Mouse (Mus musculus) spleen, embryonic (tissue): ENCODE measurements around the gene Ppp1r14d.

ENCODE experiments used
- CTCF ChIA-PET: fragments of 350-600 bp; sonication (Branson Sonifier 250); formaldehyde crosslinking; loops from one replicate; lab custom pipeline; 2022; lab: Charles Lee

Ppp1r14d gene

DNA sequence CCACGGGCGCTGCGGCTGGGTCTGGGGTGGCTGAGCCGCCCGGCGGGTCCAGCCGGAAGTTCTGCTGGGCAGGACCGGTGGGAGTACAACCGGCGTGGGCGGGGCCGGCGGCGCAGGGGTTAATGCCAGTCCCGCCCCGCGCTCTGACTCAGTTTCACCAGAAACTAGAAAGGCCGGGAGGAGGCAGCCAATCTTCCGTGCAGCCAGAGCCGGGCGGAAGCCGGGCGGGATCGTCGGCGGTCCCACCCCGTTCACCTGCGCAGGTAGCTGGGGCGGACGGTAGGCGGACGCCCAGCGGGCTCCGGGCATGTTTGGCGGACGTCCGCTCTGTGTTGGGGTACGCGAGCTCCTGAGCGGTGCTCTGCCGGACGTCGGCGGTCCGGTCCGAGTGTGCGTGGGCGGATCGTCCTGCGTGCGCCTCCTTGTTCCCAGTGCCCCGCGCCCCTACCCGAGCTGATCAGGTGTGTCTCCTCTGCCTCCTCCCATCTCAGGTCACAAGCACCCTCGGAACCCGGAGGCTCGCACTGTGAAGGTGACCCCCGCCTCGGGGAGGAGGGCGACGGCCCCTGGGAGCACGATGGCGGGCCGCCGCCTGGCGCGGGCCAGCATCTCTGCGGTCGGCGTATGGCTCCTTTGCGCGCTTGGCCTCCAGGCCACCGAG is 7.6 kb upstream of the Ppp1r14d start, which contains the start of gene Spint1:
Gene Spint1 (plus strand): TSS at position 153 of the 661 bp plus-strand sequence.
- CTCF ChIA-PET, result no interaction called here

DNA sequence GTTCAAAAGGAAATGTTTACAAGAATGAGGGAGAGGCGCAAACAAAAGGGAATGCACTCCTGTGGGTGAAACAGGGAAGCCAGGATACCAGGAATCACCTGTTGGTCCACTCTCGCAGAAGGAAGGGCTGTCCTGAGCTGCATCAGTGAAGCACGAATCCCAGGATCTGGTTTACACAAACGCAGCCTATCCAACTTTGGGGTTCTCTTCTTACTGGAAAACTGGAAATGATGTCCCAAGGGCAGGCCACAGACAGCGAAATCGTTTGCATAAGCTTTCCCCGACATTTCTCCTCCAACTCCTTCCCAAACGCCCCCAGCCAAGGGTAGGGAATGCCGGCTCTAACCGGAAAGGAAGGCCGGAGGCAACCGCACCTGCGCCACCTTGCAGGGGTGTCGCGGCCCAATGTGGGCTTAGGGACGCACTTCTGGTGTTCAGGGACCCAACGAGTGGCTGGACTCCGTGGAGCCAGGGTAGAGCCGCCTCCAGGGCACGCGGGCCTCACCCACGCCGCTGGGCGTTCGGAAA is 7.0 kb upstream of the Ppp1r14d start:
- CTCF ChIA-PET, result no interaction called here

GRCm38 (mm10) chr2:119209176-119209507 is 20.6 kb downstream of the Ppp1r14d start:
- CTCF ChIA-PET, result no interaction called here

- CTCF ChIA-PET, result no interaction called here
Observed at GRCm38 (mm10) chr2:119208344-119209175, 21.1 kb downstream of the Ppp1r14d start, which contains the start of the genes Zfyve19 and Dnajc17. TSS of gene Zfyve19 (plus strand) at chr2:119208617. TSS of gene Dnajc17 (minus strand) at chr2:119208795.

- CTCF ChIA-PET, result interaction anchor here (0.8 kb wide), 1 partner anchor 162 kb away, joined by 13 read pairs; no protein-coding TSS in a partner anchor
Observed at GRCm38 (mm10) chr2:119207961-119208343, 21.8 kb downstream of the Ppp1r14d start.

GRCm38 (mm10) chr2:119203871-119204460 is 25.7 kb downstream of the Ppp1r14d start:
- CTCF ChIA-PET, result no interaction called here

DNA sequence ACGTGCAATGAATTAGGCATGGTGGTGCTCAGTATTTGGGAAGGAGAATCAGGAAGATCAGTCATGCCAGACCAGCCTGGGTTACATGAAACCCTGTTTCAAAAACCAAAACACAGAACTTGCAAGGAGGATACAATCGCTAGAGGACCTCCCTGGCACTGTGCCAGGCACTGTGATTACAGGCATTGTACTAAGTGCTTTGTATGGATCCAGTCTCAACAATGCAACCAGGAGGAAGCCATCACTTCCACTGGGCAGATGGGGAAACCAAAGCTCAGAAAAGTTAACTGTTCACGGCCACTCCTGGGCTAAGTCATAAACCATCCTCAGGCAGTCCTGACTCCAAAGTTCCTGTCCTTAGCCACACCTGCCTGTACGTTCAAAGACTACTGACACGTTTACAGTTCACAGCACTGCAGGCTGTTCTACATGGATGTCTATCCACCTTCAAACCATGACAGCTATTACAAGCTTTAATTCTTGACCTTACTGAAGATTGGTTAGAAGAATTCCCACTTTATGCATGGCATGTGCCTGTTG is 26.7 kb downstream of the Ppp1r14d start:
- CTCF ChIA-PET, result interaction anchor here (0.6 kb wide), 1 partner anchor 254 kb away, joined by 3 read pairs; no protein-coding TSS in a partner anchor

DNA sequence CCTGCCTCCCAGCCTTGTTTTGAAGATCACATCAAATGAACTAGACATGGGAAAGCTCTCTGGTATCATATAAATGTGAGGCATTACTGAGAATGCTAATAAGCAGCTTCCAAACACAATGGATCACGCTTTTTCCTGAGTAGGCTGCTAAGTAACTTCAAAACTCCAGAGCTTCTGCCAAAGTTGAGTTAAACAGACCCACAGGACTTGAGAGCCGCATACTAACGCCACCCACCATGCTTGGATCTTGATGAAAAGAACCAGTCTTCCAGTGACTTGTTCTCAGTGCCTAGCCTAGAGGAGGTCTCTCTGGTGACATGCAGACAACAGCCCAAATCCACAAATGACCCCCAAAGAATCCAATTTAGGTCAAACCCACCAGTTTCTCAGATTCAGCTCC is 30.8 kb downstream of the Ppp1r14d start:
- CTCF ChIA-PET, result no interaction called here

DNA sequence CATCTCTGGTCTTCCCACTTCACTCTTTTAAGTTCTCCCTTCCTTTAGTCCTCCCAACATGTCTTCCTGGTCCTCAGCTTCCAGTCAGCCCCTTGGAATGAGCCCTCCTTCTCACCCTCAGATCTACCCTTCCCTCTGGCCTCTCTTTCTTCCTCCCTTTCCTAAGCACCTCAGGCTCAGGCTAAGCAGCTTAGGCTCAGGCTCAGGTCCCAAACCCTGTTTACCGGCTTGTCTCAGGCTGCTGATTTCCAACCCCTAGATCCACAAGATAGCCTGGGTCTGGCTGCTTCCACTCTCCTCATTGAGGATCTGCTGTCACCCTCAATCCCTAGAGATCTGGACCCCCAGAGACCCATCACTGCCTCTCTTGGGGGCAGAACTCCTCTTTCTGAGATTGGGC is 31.7 kb downstream of the Ppp1r14d start:
- CTCF ChIA-PET, result no interaction called here

DNA sequence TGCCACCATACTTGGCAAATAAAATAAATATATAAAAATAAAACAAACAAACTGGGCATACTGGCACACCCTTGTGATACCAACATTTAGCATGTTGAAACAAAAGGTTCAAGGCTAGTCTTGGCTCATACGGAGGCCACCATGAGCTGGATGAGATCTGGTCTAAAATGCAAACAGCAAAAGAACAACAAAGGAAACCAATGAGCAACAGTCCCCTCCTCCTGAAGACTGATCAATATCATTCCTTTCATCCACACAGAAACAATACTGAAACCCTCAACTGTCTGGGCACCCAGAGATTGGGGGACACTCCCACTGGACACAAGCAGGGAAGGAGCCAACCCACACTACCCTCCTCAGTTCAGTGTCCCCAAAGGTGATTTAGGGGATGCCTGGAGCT is 32.2 kb downstream of the Ppp1r14d start:
- CTCF ChIA-PET, result interaction anchor here (0.6 kb wide), 1 partner anchor 9 kb away, joined by 3 read pairs; no protein-coding TSS in a partner anchor

- CTCF ChIA-PET, result no interaction called here
Observed at GRCm38 (mm10) chr2:119196316-119197108, 33.2 kb downstream of the Ppp1r14d start.

- CTCF ChIA-PET, result no interaction called here
Observed at GRCm38 (mm10) chr2:119194140-119194539, 35.6 kb downstream of the Ppp1r14d start.

DNA sequence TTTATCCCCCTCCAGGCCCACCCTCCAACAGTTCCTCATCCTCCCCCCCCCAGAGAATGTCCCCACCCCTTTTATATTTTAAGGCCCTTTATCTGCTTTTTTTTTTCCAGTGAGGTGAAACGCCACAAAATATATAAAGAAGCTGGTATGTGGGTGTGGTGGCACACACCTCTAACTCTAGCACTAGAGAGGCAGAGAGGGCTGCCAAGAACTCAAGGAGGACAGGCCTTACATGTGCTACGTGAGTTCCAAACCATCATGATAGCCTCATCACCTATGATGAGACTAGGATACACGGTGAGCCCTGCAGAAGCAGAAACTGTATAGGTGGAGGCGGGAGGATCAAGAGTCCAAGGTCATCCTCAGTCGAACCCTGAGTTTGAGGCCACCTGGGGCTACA is 38.7 kb downstream of the Ppp1r14d start:
- CTCF ChIA-PET, result interaction anchor here (1.1 kb wide), 1 partner anchor 427 kb away, joined by 4 read pairs; no protein-coding TSS in a partner anchor

DNA sequence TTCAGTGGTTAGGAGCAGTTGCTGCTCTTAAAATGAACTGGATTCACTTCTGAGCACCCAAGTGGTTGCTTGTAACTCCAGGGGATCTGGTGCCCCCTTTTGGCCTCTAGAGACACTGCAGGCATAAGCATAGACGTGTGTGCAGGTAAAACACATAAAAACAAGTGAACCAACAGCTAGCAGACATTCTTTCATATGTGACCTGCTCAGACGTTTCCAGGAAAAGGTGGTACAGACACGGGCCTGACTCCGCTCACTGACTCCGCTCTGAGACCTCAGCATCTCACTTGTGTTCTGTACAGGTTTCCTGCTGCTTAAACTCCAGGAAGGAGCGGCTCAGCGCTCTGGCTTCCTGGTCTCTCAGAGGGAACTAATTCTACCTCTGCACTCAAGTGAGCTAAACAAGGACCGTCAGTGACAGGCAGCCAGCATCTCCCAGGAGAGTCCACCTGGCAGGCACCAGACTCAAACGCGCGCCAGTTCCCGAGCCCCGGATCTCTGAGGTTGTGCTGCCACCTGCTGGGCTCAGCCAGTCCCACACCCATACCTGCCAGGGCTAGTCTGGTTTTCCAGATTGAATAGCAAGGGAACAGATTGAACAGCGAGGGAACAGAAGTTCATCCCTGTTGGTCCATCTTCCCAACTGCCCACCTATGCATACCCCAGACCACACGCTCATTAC is 40.5 kb downstream of the Ppp1r14d start:
- CTCF ChIA-PET, result interaction anchor here (0.8 to 1.1 kb wide), 3 partner anchors 23 to 48 kb away, joined by 3 to 13 read pairs (median 3); partner anchors contain the start of gene Rmdn3

GRCm38 (mm10) chr2:119182914-119183313 is 46.8 kb downstream of the Ppp1r14d start:
- CTCF ChIA-PET, result no interaction called here

- CTCF ChIA-PET, result interaction anchor here (0.6 kb wide), 1 partner anchor 58 kb away, joined by 4 read pairs; no protein-coding TSS in a partner anchor
Observed at GRCm38 (mm10) chr2:119177384-119177939, 52.2 kb downstream of the Ppp1r14d start.

DNA sequence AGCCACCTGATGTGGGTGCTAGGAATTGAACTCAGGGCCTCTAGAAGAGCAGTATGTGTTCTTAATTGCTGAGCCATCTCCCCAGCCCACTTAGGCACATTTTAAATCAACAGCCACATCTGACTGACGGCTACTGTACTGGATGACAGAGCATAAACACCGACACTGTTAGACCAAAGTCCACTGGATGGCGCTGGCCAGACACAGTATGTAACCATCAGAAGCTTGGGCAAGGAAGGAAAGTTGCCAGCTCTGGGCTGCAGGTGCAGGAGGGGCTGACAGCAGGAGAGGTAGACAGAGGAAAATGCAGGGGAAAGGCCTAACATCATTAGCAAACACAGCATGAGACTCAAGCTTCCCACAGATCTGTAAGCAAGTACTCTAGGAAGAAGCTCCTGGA is 52.9 kb downstream of the Ppp1r14d start:
- CTCF ChIA-PET, result interaction anchor here (0.6 kb wide), 1 partner anchor 57 kb away, joined by 4 read pairs; no protein-coding TSS in a partner anchor

DNA sequence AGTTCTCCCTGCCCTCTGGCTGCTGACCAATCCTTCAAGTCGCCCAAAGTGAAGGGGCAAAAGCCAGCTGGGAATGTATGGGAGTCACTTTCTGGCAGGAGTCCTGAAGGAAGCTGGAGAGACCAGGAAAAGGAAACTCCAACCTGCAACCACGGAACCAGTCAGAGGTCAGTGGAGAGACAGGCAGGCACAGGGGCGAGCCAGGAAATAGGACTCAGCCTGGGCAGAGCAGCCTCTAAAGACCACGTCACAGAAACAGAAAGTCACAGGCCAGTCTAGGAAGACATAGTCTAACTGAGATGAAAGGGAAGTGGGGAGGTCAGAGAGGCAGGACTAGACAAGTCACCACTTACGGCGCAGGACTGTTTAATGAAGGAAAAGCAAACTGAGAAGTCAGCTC is 54.1 kb downstream of the Ppp1r14d start:
- CTCF ChIA-PET, result no interaction called here

- CTCF ChIA-PET, result no interaction called here
Observed at GRCm38 (mm10) chr2:119174866-119175265, 54.8 kb downstream of the Ppp1r14d start.
